Mouse (Mus musculus) stomach, embryonic 16.5 days (tissue): Measurements from ENCODE around the gene Bloc1s5. TPM values are rescaled to one million over a fixed set of nuclear protein-coding genes. Genes with fewer than 3 reads are reported as not detected.

Experiments used
- ATAC-seq: fragments of 200-750 bp; cut with Nextera tagmentation; 2 replicates; pipeline ENCODE4 v1.8.0; 2017; ENCODE audit warnings: moderate number of reproducible peaks, moderate TSS enrichment; ENCODE audit not compliant: insufficient read depth, low FRiP score
- H3K27ac ChIP-seq: fragments of 300-500 bp; sonication (generic); 2 replicates; pipeline ENCODE4 v1.5.1; 2014; ENCODE audit warnings: low read length
- H3K27me3 ChIP-seq: fragments of 300-500 bp; sonication (generic); 2 replicates; pipeline ENCODE4 v1.6.1; 2014; ENCODE audit warnings: low read length, control low read depth, mixed read lengths; ENCODE audit not compliant: control insufficient read depth, insufficient read depth
- H3K36me3 ChIP-seq: fragments of 300-500 bp; sonication (generic); 2 replicates; pipeline ENCODE4 v1.6.1; 2014; ENCODE audit warnings: low read length; ENCODE audit not compliant: control insufficient read depth, insufficient read depth
- H3K4me1 ChIP-seq: fragments of 300-500 bp; sonication (generic); 2 replicates; pipeline ENCODE4 v1.6.1; 2014; ENCODE audit warnings: low read length, control low read depth, mixed read lengths; ENCODE audit not compliant: control insufficient read depth, insufficient read depth
- H3K4me2 ChIP-seq: fragments of 300-500 bp; sonication (generic); 2 replicates; pipeline ENCODE4 v1.6.1; 2014; ENCODE audit warnings: low read depth, low read length, mixed read lengths
- H3K4me3 ChIP-seq: fragments of 300-500 bp; sonication (generic); replicated peaks from 2 replicates; pipeline ENCODE4 v1.5.1; 2014; ENCODE audit warnings: mild to moderate bottlenecking, low read length
- H3K9ac ChIP-seq: fragments of 300-500 bp; sonication (generic); 2 replicates; pipeline ENCODE4 v1.6.1; 2014; ENCODE audit warnings: low read length
- H3K9me3 ChIP-seq: fragments of 300-500 bp; sonication (generic); replicated peaks from 2 replicates; pipeline ENCODE4 v1.6.1; 2016; ENCODE audit warnings: low read length, control low read depth; ENCODE audit not compliant: control insufficient read depth
- WGBS: fragments of 180-500 bp; shearing (Covaris S2); extraction: QIAGEN DNeasy Blood & Tissue Kit; methylation state at CpG from one replicate; pipeline ENCODE4 v1.1.7; 2014; 5-methylcytosine and 5-hydroxymethylcytosine counted together
- polyA plus RNA-seq: library from polyadenylated mRNA; unstranded; fragments of >200 nt; fragmentation: Nextera tagmentation; extraction: Ambion mirVana; gene quantifications from 2 replicates; pipeline ENCODE4 v1.2.1, GENCODE M21; 2015

Gene Bloc1s5
- polyA plus RNA-seq, 1 experiment from 2014 or later, result 18.5 TPM

GRCm38 (mm10) chr13:38650292-38650691, 15.4 kb upstream of the Bloc1s5 start:
- H3K9ac ChIP-seq, result no peak overlapping the region
- no peak overlapping the region for H3K4me2 ChIP-seq
- no peak overlapping the region for H3K27ac ChIP-seq
- no peaks in the 10 kb centered on the region for H3K4me1 ChIP-seq
- peaks cover 41% of the 10 kb centered on the region for H3K36me3 ChIP-seq
- WGBS, result 84% methylated on average over 4 of the region's 4 CpGs
- H3K4me3 ChIP-seq, result no peak overlapping the region
- no peaks in the 10 kb centered on the region for H3K27me3 ChIP-seq
- H3K9me3 ChIP-seq, result no peaks in the 10 kb centered on the region
- ATAC-seq, result no peak

- H3K4me1 ChIP-seq, result no peaks in the 10 kb centered on the region
- H3K9me3 ChIP-seq, result no peaks in the 10 kb centered on the region
- WGBS, result 73% methylated on average over 4 of the region's 4 CpGs
- no peak overlapping the region for H3K4me3 ChIP-seq
- ATAC-seq, result no peak
- H3K27ac ChIP-seq, result no peak overlapping the region
- H3K4me2 ChIP-seq, result no peak overlapping the region
- H3K27me3 ChIP-seq, result no peaks in the 10 kb centered on the region
- H3K9ac ChIP-seq, result no peak overlapping the region
- H3K36me3 ChIP-seq, result peaks cover 40% of the 10 kb centered on the region
These were observed 14.2 kb upstream of the Bloc1s5 start for GRCm38 (mm10) chr13:38649069-38649468.

GRCm38 (mm10) chr13:38641414-38641813, 6.5 kb upstream of the Bloc1s5 start:
- Histone ChIP-seq H3K27me3 (no peaks in the 10 kb centered on the region), H3K36me3 (peaks cover 20% of the 10 kb centered on the region), H3K27ac (no peak overlapping the region), H3K4me2 (no peak overlapping the region), H3K9me3 (no peaks in the 10 kb centered on the region), H3K4me1 (no peaks in the 10 kb centered on the region), H3K4me3 (no peak overlapping the region), H3K9ac (no peak overlapping the region)
- 57% methylated on average over 5 of the region's 5 CpGs for WGBS
- no peak for ATAC-seq

- H3K9ac ChIP-seq, result no peak overlapping the region
- H3K9me3 ChIP-seq, result no peaks in the 10 kb centered on the region
- 87% methylated on average over 5 of the region's 5 CpGs for WGBS
- H3K4me2 ChIP-seq, result no peak overlapping the region
- no peak overlapping the region for H3K27ac ChIP-seq
- no peaks in the 10 kb centered on the region for H3K27me3 ChIP-seq
- H3K4me3 ChIP-seq, result no peak overlapping the region
- ATAC-seq, result no peak
- peaks cover 20% of the 10 kb centered on the region for H3K36me3 ChIP-seq
- no peaks in the 10 kb centered on the region for H3K4me1 ChIP-seq
These were observed 6.1 kb upstream of the Bloc1s5 start for GRCm38 (mm10) chr13:38640961-38641360.

- Histone ChIP-seq H3K4me1 (peaks cover 4% of the 10 kb centered on the region; the same call in 1 of the 2 replicates), H3K4me3 (no peak overlapping the region), H3K9ac (no peak overlapping the region), H3K27ac (no peak overlapping the region), H3K9me3 (no peaks in the 10 kb centered on the region), H3K36me3 (0 out of 2 replicates have a peak, but pooled peaks cover 4% of the 10 kb centered on the region), H3K4me2 (no peak overlapping the region), H3K27me3 (no peaks in the 10 kb centered on the region)
- 76% methylated on average over 11 of the region's 11 CpGs for WGBS
- ATAC-seq, result no peak
These were observed 3.8 kb upstream of the Bloc1s5 start for GRCm38 (mm10) chr13:38638694-38639093.

- H3K27me3 ChIP-seq, result no peaks in the 10 kb centered on the region
- H3K4me1 ChIP-seq, result peaks cover 4% of the 10 kb centered on the region; the same call in 1 of the 2 replicates
- peak overlapping the region; percentile 84 for H3K4me2 ChIP-seq
- H3K9me3 ChIP-seq, result no peaks in the 10 kb centered on the region
- peak; percentile 60 for ATAC-seq
- H3K4me3 ChIP-seq, result peak overlapping the region; percentile 94
- under 1% methylated on average over 19 of the region's 19 CpGs for WGBS
- H3K36me3 ChIP-seq, result no peaks in the 10 kb centered on the region
- H3K27ac ChIP-seq, result peak overlapping the region; percentile 72
- peak overlapping the region; percentile 84 for H3K9ac ChIP-seq
These were observed 581 bp downstream of the Bloc1s5 start for GRCm38 (mm10) chr13:38634256-38634799.

- no peaks in the 10 kb centered on the region for H3K36me3 ChIP-seq
These were observed 1.5 kb downstream of the Bloc1s5 start for GRCm38 (mm10) chr13:38633287-38634000.

GRCm38 (mm10) chr13:38632556-38632955, 2.4 kb downstream of the Bloc1s5 start:
- no peak for ATAC-seq
- no peak overlapping the region for H3K4me3 ChIP-seq
- H3K9ac ChIP-seq, result no peak overlapping the region
- H3K9me3 ChIP-seq, result no peaks in the 10 kb centered on the region
- no peak overlapping the region for H3K4me2 ChIP-seq
- H3K36me3 ChIP-seq, result no peaks in the 10 kb centered on the region
- H3K4me1 ChIP-seq, result peaks cover 4% of the 10 kb centered on the region; the same call in 1 of the 2 replicates
- 83% methylated on average over 6 of the region's 6 CpGs for WGBS
- no peak overlapping the region for H3K27ac ChIP-seq
- H3K27me3 ChIP-seq, result no peaks in the 10 kb centered on the region

More at GRCm38 (mm10) chr13:38633287-38634000, 1.5 kb downstream of the Bloc1s5 start:
- no peak for ATAC-seq
- Histone ChIP-seq H3K27me3 (no peaks in the 10 kb centered on the region), H3K9ac (peak overlapping the region; percentile 1; the same call in 1 of the 2 replicates), H3K9me3 (no peaks in the 10 kb centered on the region), H3K27ac (no peak overlapping the region), H3K4me2 (peak overlapping the region; percentile 84; the same call in 1 of the 2 replicates), H3K4me3 (no peak overlapping the region; the same call in 1 of the 2 replicates), H3K4me1 (peaks cover 4% of the 10 kb centered on the region; the same call in 1 of the 2 replicates)
- 86% methylated on average over 6 of the region's 6 CpGs for WGBS

GRCm38 (mm10) chr13:38626229-38626525, 8.7 kb downstream of the Bloc1s5 start:
- Histone ChIP-seq H3K9ac (peak overlapping the region; percentile 19; the same call in 1 of the 2 replicates), H3K36me3 (no peaks in the 10 kb centered on the region), H3K4me2 (no peak overlapping the region), H3K4me1 (no peaks in the 10 kb centered on the region), H3K27ac (no peak overlapping the region), H3K27me3 (no peaks in the 10 kb centered on the region), H3K9me3 (no peaks in the 10 kb centered on the region), H3K4me3 (no peak overlapping the region)
- 44% methylated on average over 6 of the region's 6 CpGs for WGBS
- ATAC-seq, result no peak
